Mouse (Mus musculus): ENCODE data around the gene Ppa2. TPM values are rescaled to one million over a fixed set of nuclear protein-coding genes. Genes with fewer than 3 reads are reported as not detected.

Gene Ppa2
- total RNA-seq (2021) = 10 to 100 TPM; 43.7 to 59.7 TPM
- long read RNA-seq, experiment 1, transcript Ppa2-201 (12 exons, 1,226 nt) = major isoform, 50 of 56 reads
- long read RNA-seq, experiment 1, partial matches to known transcripts = 1 of 56 reads
- long read RNA-seq, experiment 1, other reads (novel, unspliced or antisense) = 4 of 56 reads
- long read RNA-seq, experiment 2, transcript Ppa2-201 (12 exons, 1,226 nt) = major isoform, 51 of 57 reads
- long read RNA-seq, experiment 2, partial matches to known transcripts = 0 of 57 reads
- long read RNA-seq, experiment 2, other reads (novel, unspliced or antisense) = 3 of 57 reads

GRCm38 (mm10) chr3:133309954-133310808 is at the start of gene Ppa2:
Ppa2 (plus strand) TSS chr3:133310110.
- Histone ChIP-seq H3K27ac (peak within 1 kb of the TSS; percentile 97), H3K4me3 (peak within 1 kb of the TSS; percentile 90)
- DNase-seq = peak; percentile 89
- peak; percentile 93 for TF ChIP-seq CTCF (IDR thresholded peaks at IDR 0.05)
- intact Hi-C loops (cut with DNase I) = loop anchor here (5.0 to 10.0 kb wide), 4 partner anchors 242 to 1325 kb away; no protein-coding TSS in a partner anchor

GRCm38 (mm10) chr3:133271887-133272286 is 38.0 kb upstream of the Ppa2 start:
- no peak overlapping the region for H3K4me3 ChIP-seq
- H3K27ac ChIP-seq = no peak overlapping the region
- DNase-seq = peak; percentile 52
- TF ChIP-seq CTCF (IDR thresholded peaks at IDR 0.05) = peak; percentile 68
- intact Hi-C loops (cut with DNase I) = loop anchor here (5.0 to 10.0 kb wide), 2 partner anchors 187 to 525 kb away; no protein-coding TSS in a partner anchor

GRCm38 (mm10) chr3:133284587-133284986 is 25.3 kb upstream of the Ppa2 start:
- intact Hi-C loops (cut with DNase I) = no loop called here
- no peak overlapping the region for H3K27ac ChIP-seq
- no peak for TF ChIP-seq CTCF (IDR thresholded peaks at IDR 0.05)

GRCm38 (mm10) chr3:133288795-133289194 is 21.1 kb upstream of the Ppa2 start:
- no peak for TF ChIP-seq CTCF (IDR thresholded peaks at IDR 0.05)
- no peak for DNase-seq
- intact Hi-C loops (cut with DNase I) = no loop called here
- no peak overlapping the region for H3K4me3 ChIP-seq
- no peak overlapping the region for H3K27ac ChIP-seq

More at GRCm38 (mm10) chr3:133284587-133284986, 25.3 kb upstream of the Ppa2 start:
- DNase-seq = no peak
- H3K4me3 ChIP-seq = no peak overlapping the region

GRCm38 (mm10) chr3:133304328-133304727 is 5.6 kb upstream of the Ppa2 start:
- DNase-seq = no peak
- H3K27ac ChIP-seq = no peak overlapping the region
- TF ChIP-seq CTCF (IDR thresholded peaks at IDR 0.05) = no peak
- no peak overlapping the region for H3K4me3 ChIP-seq
- intact Hi-C loops (cut with DNase I) = no loop called here

- Histone ChIP-seq H3K4me3 (no peak overlapping the region), H3K27ac (no peak overlapping the region)
- TF ChIP-seq CTCF (IDR thresholded peaks at IDR 0.05) = no peak
- DNase-seq = no peak
- intact Hi-C loops (cut with DNase I) = no loop called here
Observed at GRCm38 (mm10) chr3:133308361-133308760, 1.5 kb upstream of the Ppa2 start.

- intact Hi-C loops (cut with DNase I) = no loop called here
- no peak for TF ChIP-seq CTCF (IDR thresholded peaks at IDR 0.05)
- no peak for DNase-seq
- Histone ChIP-seq H3K4me3 (no peak overlapping the region), H3K27ac (no peak overlapping the region)
Observed at GRCm38 (mm10) chr3:133309359-133309758, 551 bp upstream of the Ppa2 start.

- peak overlapping the region; percentile 97 for H3K27ac ChIP-seq
- no peak for TF ChIP-seq CTCF (IDR thresholded peaks at IDR 0.05)
- intact Hi-C loops (cut with DNase I) = loop anchor here (5.0 to 10.0 kb wide), 4 partner anchors 242 to 1324 kb away; no protein-coding TSS in a partner anchor
- DNase-seq = no peak
- peak overlapping the region; percentile 90 for H3K4me3 ChIP-seq
Observed at GRCm38 (mm10) chr3:133310809-133311179, 884 bp downstream of the Ppa2 start.

GRCm38 (mm10) chr3:133312331-133312730 is 2.4 kb downstream of the Ppa2 start:
- intact Hi-C loops (cut with DNase I) = loop anchor here (5.0 to 10.0 kb wide), 4 partner anchors 240 to 1322 kb away; no protein-coding TSS in a partner anchor
- no peak for DNase-seq
- Histone ChIP-seq H3K4me3 (no peak overlapping the region), H3K27ac (no peak overlapping the region)
- TF ChIP-seq CTCF (IDR thresholded peaks at IDR 0.05) = no peak

GRCm38 (mm10) chr3:133312850-133313249 is 2.9 kb downstream of the Ppa2 start:
- no peak for DNase-seq
- no peak for TF ChIP-seq CTCF (IDR thresholded peaks at IDR 0.05)
- intact Hi-C loops (cut with DNase I) = loop anchor here (5.0 to 10.0 kb wide), 4 partner anchors 239 to 1322 kb away; no protein-coding TSS in a partner anchor
- Histone ChIP-seq H3K4me3 (no peak overlapping the region), H3K27ac (no peak overlapping the region)

- TF ChIP-seq CTCF (IDR thresholded peaks at IDR 0.05) = no peak
- H3K27ac ChIP-seq = no peak overlapping the region
- no peak overlapping the region for H3K4me3 ChIP-seq
- DNase-seq = no peak
- intact Hi-C loops (cut with DNase I) = loop anchor here (5.0 to 10.0 kb wide), 4 partner anchors 239 to 1321 kb away; no protein-coding TSS in a partner anchor
Observed at GRCm38 (mm10) chr3:133313491-133314199, 3.7 kb downstream of the Ppa2 start.

GRCm38 (mm10) chr3:133314475-133314874 is 4.6 kb downstream of the Ppa2 start:
- intact Hi-C loops (cut with DNase I) = loop anchor here (5.0 to 10.0 kb wide), 4 partner anchors 238 to 1320 kb away; no protein-coding TSS in a partner anchor
- Histone ChIP-seq H3K27ac (no peak overlapping the region), H3K4me3 (no peak overlapping the region)
- peak; percentile 96 for TF ChIP-seq CTCF (IDR thresholded peaks at IDR 0.05)
- DNase-seq = peak; percentile 76
